Mouse (Mus musculus) heart, adult 2 months (tissue): Measurements from ENCODE around the gene Mrps17. TPM values are rescaled to one million over a fixed set of nuclear protein-coding genes. Genes with fewer than 3 reads are reported as not detected.

Experiments
- DNase-seq, 2 experiments: peaks; one replicate each; pipeline ENCODE4 v3.0.0; 2021
- H3K27ac ChIP-seq: fragments of 200-600 bp; 2 replicates; pipeline ENCODE4 v1.8.1; 2022
- H3K27me3 ChIP-seq: fragments of 200-500 bp; 2 replicates; pipeline ENCODE4 v1.6.1; 2012; ENCODE audit warnings: mild to moderate bottlenecking, low read length, inconsistent platforms, mixed read lengths; ENCODE audit not compliant: control insufficient read depth, insufficient read depth
- H3K36me3 ChIP-seq: fragments of 200-500 bp; 2 replicates; pipeline ENCODE4 v1.6.1; 2012; ENCODE audit warnings: low read length, inconsistent platforms; ENCODE audit not compliant: control insufficient read depth, insufficient read depth
- H3K4me1 ChIP-seq: fragments of 200-500 bp; 2 replicates; pipeline ENCODE4 v1.6.1; 2011; ENCODE audit warnings: low read length; ENCODE audit not compliant: control insufficient read depth, insufficient read depth
- H3K4me3 ChIP-seq: fragments of 200-600 bp; 2 replicates; pipeline ENCODE4 v1.8.1; 2022
- H3K79me2 ChIP-seq: fragments of 200-500 bp; replicated peaks from 2 replicates; pipeline ENCODE4 v1.6.1; 2012; ENCODE audit warnings: mild to moderate bottlenecking, inconsistent platforms, low read length, moderate library complexity, mixed read lengths; ENCODE audit not compliant: control insufficient read depth, insufficient read depth
- H3K9ac ChIP-seq: fragments of 200-500 bp; 2 replicates; pipeline ENCODE4 v1.6.1; 2012; ENCODE audit warnings: low read depth, mild to moderate bottlenecking, control low read depth, inconsistent platforms, low read length, mixed read lengths
- CTCF ChIP-seq: fragments of 200-600 bp; IDR thresholded peaks from 2 replicates; pipeline ENCODE4 v1.8.1; 2022; ENCODE audit warnings: antibody characterized with exemption, mild to moderate bottlenecking, moderate library complexity
- EP300 ChIP-seq: fragments of 200-500 bp; IDR thresholded peaks from 2 replicates; pipeline ENCODE4 v1.6.1; 2011; ENCODE audit warnings: low read depth, low read length, control low read depth; ENCODE audit not compliant: insufficient read depth
- POLR2A ChIP-seq: fragments of 200-500 bp; IDR thresholded peaks from 2 replicates; pipeline ENCODE4 v1.6.1; 2011; ENCODE audit warnings: mild to moderate bottlenecking, low read depth, low read length, control low read depth; ENCODE audit not compliant: insufficient read depth
- WGBS: fragments of 180-500 bp; shearing (Covaris S2); methylation state at CpG from one replicate; pipeline ENCODE4 v1.1.7; 2018; 5-methylcytosine and 5-hydroxymethylcytosine counted together
- intact Hi-C: fragments of 180-260 bp; cut with DNase I; formaldehyde crosslinking; loops from one replicate; pipeline ENCODE4 v1.15.1; 2025
- polyA plus RNA-seq: library from polyadenylated mRNA; depleted of rRNA; stranded (reverse); fragments of >200 nt; gene quantifications from 2 replicates; pipeline ENCODE4 v1.2.3, GENCODE M21; 2012
- total RNA-seq, 2 experiments: library from RNA; stranded (reverse); gene quantifications; 2 replicates each; pipeline ENCODE4 v1.2.3; 2021

Mrps17 gene
- total and polyA plus RNA-seq, 3 experiments = 76.8 to 107 (median 86.4) TPM

DNA sequence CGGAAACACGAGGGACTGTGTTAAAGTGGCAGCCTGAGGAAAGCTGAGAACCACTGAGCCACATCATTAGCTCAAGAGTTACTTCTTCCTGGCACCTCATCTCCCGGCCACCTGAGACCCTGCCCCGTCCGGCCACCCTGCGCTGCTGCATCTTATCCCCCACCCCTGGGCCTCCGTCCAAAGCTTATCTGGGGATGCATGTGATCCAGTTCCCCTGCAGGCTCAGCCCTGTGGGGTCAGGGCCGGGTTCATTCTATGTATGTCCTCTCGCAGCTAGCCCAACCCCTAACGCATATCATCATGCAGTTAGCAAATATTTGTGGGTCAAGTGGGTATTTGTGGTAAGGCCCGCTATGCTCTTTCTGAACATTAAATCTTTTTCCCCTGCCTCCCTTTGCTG, 14.0 kb downstream of the Mrps17 start:
- H3K4me1 ChIP-seq = peaks cover 3% of the 10 kb centered on the region
- H3K4me3 ChIP-seq = no peak overlapping the region; the same call in 1 of the 2 replicates
- no peaks in the 10 kb centered on the region for H3K27me3 ChIP-seq
- DNase-seq = peak; percentile 55 to 57
- TF ChIP-seq POLR2A (peak; percentile 42; the same call in 1 of the 2 replicates), EP300 (no peak), CTCF (no peak)
- intact Hi-C loops = loop anchor here (10.0 kb wide), 1 partner anchor 224 kb away; the partner anchor contains the start of gene Sfswap
- peak overlapping the region; percentile 91 for H3K27ac ChIP-seq
- H3K36me3 ChIP-seq = peaks cover 2% of the 10 kb centered on the region
- 0 out of 2 replicates have a peak, but pooled peaks cover 1% of the 10 kb centered on the region for H3K79me2 ChIP-seq
- WGBS = 24% methylated on average over 11 of the region's 11 CpGs
- H3K9ac ChIP-seq = peak overlapping the region; percentile 3

DNA sequence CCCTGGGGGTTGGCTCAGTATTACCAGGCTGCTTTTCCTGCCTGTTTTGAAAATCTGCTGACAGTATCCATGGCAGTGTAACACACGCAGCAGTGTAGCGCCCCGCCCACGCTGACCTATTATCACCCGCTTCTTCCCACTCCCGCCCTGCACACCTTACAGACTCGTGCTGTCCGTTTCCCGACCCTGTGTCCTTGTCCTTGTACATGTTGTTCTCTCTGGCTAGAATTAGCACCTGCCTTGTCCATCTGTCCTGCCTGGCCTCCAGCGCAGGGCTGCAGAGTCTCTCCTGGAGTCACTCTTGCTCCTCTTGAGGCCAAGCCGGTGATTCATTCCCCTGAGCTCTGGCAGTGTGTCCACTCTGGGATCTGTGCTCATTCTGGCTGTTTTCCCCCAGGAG, 15.0 kb downstream of the Mrps17 start:
- DNase-seq = peak; percentile 61 to 83
- peaks cover 3% of the 10 kb centered on the region for H3K4me1 ChIP-seq
- H3K79me2 ChIP-seq = 0 out of 2 replicates have a peak, but pooled peaks cover 1% of the 10 kb centered on the region
- 16% methylated on average over 11 of the region's 11 CpGs for WGBS
- H3K9ac ChIP-seq = no peak overlapping the region
- peak; percentile 100 for TF ChIP-seq EP300
- TF ChIP-seq POLR2A = peak; percentile 48; the same call in 1 of the 2 replicates
- no peak for TF ChIP-seq CTCF
- peak overlapping the region; percentile 91 for H3K27ac ChIP-seq
- H3K27me3 ChIP-seq = no peaks in the 10 kb centered on the region
- H3K4me3 ChIP-seq = no peak overlapping the region; the same call in 1 of the 2 replicates
- intact Hi-C loops = no loop called here
- peaks cover 2% of the 10 kb centered on the region for H3K36me3 ChIP-seq

DNA sequence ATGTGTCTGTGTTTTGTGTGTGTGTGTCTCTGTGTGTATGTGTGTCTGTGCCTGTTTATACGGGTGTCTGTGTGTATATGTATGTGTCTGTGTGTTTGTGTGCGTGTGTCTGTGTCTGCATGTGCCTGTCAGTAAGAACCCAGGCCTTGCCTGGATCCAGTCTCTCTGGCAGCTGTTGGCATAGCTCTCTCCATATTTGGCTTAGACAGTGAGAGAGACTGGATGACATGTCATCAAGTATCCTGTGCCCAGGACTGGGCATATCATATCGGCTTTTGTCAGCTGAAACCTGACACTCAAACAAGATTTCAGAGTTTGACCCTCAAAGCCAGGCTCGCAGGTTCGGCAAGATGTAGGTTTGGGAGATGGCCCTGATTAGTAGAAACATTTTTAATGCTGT, 15.7 kb downstream of the Mrps17 start:
- intact Hi-C loops = no loop called here
- peaks cover 2% of the 10 kb centered on the region for H3K36me3 ChIP-seq
- peak in 1 of 2 experiments; percentile 67 for DNase-seq
- no peaks in the 10 kb centered on the region for H3K27me3 ChIP-seq
- peak overlapping the region; percentile 35; the same call in 1 of the 2 replicates for H3K9ac ChIP-seq
- H3K79me2 ChIP-seq = 0 out of 2 replicates have a peak, but pooled peaks cover 1% of the 10 kb centered on the region
- peaks cover 3% of the 10 kb centered on the region for H3K4me1 ChIP-seq
- TF ChIP-seq EP300 = 0 out of 2 replicates have a peak, but pooled peaks have one; percentile 72
- no peak for TF ChIP-seq CTCF
- no peak overlapping the region for H3K4me3 ChIP-seq
- peak overlapping the region; percentile 91 for H3K27ac ChIP-seq
- WGBS = 54% methylated on average over 5 of the region's 5 CpGs

DNA sequence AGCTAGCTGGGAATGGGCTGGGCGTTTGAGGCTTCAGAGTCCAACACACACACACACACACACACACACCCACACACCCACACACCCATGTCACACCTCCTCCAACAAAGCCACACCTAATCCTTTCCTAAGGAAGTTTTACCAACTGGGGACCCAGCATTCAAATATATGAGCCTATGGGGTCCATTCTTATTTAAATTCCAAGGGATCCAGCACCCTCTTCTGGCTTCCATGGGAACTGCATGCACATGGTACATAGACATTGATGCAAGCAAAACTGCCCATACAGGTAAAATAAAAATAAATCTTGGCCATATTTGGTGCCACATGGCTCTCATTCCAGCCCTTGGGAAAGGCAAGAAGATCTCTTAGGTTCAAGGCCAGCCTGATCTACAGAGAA, 25.7 kb downstream of the Mrps17 start:
- Histone ChIP-seq H3K27me3 (no peaks in the 10 kb centered on the region), H3K4me3 (no peak overlapping the region), H3K79me2 (no peaks in the 10 kb centered on the region), H3K36me3 (no peaks in the 10 kb centered on the region), H3K4me1 (no peaks in the 10 kb centered on the region), H3K27ac (no peak overlapping the region), H3K9ac (no peak overlapping the region)
- TF ChIP-seq CTCF (peak; percentile 77), POLR2A (no peak), EP300 (no peak)
- intact Hi-C loops = loop anchor here (1.0 kb wide), 1 partner anchor 130 kb away; no protein-coding TSS in a partner anchor
- 100% methylated on average over 1 of the region's 1 CpGs for WGBS
- no peak for DNase-seq

DNA sequence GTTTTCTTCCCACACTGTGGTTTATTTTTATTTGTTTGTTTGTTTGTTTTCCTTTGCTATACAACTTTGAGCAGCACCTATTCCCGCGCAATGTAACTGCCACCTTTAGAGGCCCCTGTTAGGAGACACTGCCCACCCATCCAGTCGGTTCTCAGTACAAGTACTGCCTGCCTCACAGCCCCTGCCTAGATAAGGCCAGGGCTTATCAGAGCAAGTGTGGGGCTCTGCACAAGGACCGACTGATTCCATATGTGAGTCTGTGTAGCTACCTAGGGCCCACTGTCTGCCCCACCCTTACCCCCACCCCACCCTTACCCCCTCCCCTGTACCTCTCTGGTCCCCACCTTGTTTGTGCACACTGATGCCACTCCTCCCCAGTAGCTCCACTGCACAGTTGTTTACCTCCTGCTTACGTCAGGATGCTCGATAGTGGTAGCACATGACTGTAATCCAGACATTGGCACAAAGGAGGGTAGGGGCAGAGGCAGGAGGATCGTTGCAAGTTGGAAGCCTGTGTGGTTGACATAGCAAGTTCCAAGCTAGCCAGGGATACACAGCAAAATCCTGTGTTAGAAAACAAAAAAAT, 27.7 kb downstream of the Mrps17 start:
- H3K79me2 ChIP-seq = no peaks in the 10 kb centered on the region
- DNase-seq = no peak
- TF ChIP-seq CTCF (no peak), POLR2A (no peak), EP300 (no peak)
- H3K36me3 ChIP-seq = no peaks in the 10 kb centered on the region
- H3K4me3 ChIP-seq = no peak overlapping the region
- WGBS = 57% methylated on average over 7 of the region's 7 CpGs
- H3K27me3 ChIP-seq = no peaks in the 10 kb centered on the region
- no peak overlapping the region for H3K9ac ChIP-seq
- no peak overlapping the region for H3K27ac ChIP-seq
- intact Hi-C loops = no loop called here
- H3K4me1 ChIP-seq = no peaks in the 10 kb centered on the region

DNA sequence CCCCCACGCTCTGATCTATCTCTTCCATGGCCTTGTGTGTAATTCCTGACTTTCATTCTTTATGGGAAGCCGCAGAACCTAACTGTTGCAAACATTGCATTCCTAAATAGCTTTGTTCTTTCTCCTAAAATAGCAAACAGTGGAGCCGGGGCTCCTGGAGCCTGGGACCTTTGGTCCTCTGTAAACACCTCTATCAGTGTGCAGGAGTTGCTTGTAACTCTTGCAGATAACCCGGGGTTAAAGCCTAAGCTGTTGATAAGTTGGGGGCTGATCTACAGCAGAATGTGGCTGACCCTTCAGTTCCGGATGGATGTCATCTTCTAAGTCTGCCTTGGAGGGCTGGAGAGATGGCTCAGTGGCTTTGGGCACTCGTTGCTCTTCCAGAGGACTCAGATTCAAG, 28.8 kb downstream of the Mrps17 start:
- H3K27ac ChIP-seq = no peak overlapping the region
- 25% methylated on average over 6 of the region's 6 CpGs for WGBS
- no peaks in the 10 kb centered on the region for H3K27me3 ChIP-seq
- no peaks in the 10 kb centered on the region for H3K36me3 ChIP-seq
- no peaks in the 10 kb centered on the region for H3K4me1 ChIP-seq
- TF ChIP-seq EP300 (no peak), POLR2A (no peak), CTCF (no peak)
- no peak for DNase-seq
- H3K9ac ChIP-seq = no peak overlapping the region
- H3K4me3 ChIP-seq = no peak overlapping the region
- no peaks in the 10 kb centered on the region for H3K79me2 ChIP-seq
- intact Hi-C loops = no loop called here
